In the genomic region with DNA sequence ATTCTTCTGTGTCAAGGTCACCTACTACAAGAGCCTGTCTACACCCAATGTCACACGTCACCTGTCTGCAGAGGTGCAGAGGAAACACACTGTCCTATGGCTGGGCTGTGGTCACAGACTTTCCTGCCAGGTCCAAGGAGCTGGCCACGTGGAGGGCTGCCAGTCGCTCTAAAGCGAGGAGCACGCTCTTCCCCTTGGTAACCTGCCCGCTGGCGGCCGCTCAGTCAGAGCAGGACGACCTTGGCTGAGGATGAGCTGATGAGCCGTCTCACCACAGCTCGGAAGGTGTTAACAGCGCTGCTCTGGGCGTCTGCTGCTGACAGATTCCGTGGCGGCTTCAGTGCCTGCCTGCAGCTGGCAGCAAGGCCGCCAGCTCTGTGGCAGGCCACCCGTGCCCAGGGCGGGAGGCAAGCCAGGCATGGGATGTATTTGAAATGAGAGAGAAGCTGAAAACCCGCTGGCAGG, we compare ENCODE assay signal across 8 mouse cellular contexts. TPM values are rescaled to one million over a fixed set of nuclear protein-coding genes. Genes with fewer than 3 reads are reported as not detected.
DNase-seq lines count a peak whose midpoint lies in the region; ATAC-seq lines count a peak whose summit lies in the region.

No protein-coding gene starts in this region.

- no peaks in the 10 kb centered on the region; the same call in 1 of the 2 replicates for H3K4me1 ChIP-seq in embryonic facial prominence, embryonic 13.5 days
- peaks cover 22% of the 10 kb centered on the region for H3K4me1 ChIP-seq in heart, embryonic 12.5 days (replicated peaks)
- H3K4me1 ChIP-seq in midbrain, embryonic 15.5 days = peaks cover 43% of the 10 kb centered on the region

- no peak overlapping the region for H3K4me3 ChIP-seq in embryonic facial prominence, embryonic 13.5 days
- H3K4me3 ChIP-seq in heart, embryonic 12.5 days = no peak overlapping the region
- H3K4me3 ChIP-seq in midbrain, embryonic 15.5 days = no peak overlapping the region

- no peak overlapping the region for H3K4me2 ChIP-seq in embryonic facial prominence, embryonic 13.5 days
- H3K4me2 ChIP-seq in heart, embryonic 12.5 days = peak overlapping the region; percentile 19; the same call in 1 of the 2 replicates
- H3K4me2 ChIP-seq in midbrain, embryonic 15.5 days = no peak overlapping the region

- peaks cover 25% of the 10 kb centered on the region for H3K36me3 ChIP-seq in embryonic facial prominence, embryonic 13.5 days
- H3K36me3 ChIP-seq in heart, embryonic 12.5 days = peaks cover 15% of the 10 kb centered on the region
- H3K36me3 ChIP-seq in midbrain, embryonic 15.5 days (replicated peaks) = no peaks in the 10 kb centered on the region

- H3K27me3 ChIP-seq in embryonic facial prominence, embryonic 13.5 days = no peaks in the 10 kb centered on the region
- 0 out of 2 replicates have a peak, but pooled peaks cover 4% of the 10 kb centered on the region for H3K27me3 ChIP-seq in heart, embryonic 12.5 days (replicated peaks)
- H3K27me3 ChIP-seq in midbrain, embryonic 15.5 days (replicated peaks) = no peaks in the 10 kb centered on the region

- H3K9ac ChIP-seq in embryonic facial prominence, embryonic 13.5 days = 0 out of 2 replicates have a peak overlapping the region, but pooled peaks have one; percentile 49
- no peak overlapping the region for H3K9ac ChIP-seq in heart, embryonic 12.5 days
- H3K9ac ChIP-seq in midbrain, embryonic 15.5 days = no peak overlapping the region

- peak; percentile 28 for DNase-seq in 3134 (ENCODE audit: extremely low read depth, insufficient read length, low spot score)
- peak; percentile 47 to 51 for DNase-seq in adrenal gland, adult 18-20 months (ENCODE audit: low spot score in 2 of 2)
- DNase-seq in kidney, postnatal 25 days = peak; percentile 61 to 85
- no peak for DNase-seq in spleen, postnatal 10 days (ENCODE audit: low spot score in 2 of 2)

- WGBS in embryonic facial prominence, embryonic 13.5 days = 86% methylated on average over 19 of the region's 19 CpGs
- whole genome bisulfite sequencing in heart, embryonic 12.5 days = 33% methylated on average over 19 of the region's 19 CpGs
- WGBS in midbrain, embryonic 15.5 days = 66% methylated on average over 19 of the region's 19 CpGs

- no peak for ATAC-seq in embryonic facial prominence, embryonic 13.5 days (ENCODE audit: insufficient number of reproducible peaks, insufficient read depth, low FRiP score, low TSS enrichment, low read depth)
- peak; percentile 50 for ATAC-seq in heart, embryonic 12.5 days (ENCODE audit: insufficient number of reproducible peaks, low FRiP score)
- peak; percentile 37 for ATAC-seq in midbrain, embryonic 15.5 days (replicated peaks)
- no peak for ATAC-seq in monocyte, adult 5-6 weeks (replicated peaks; ENCODE audit: insufficient number of reproducible peaks, low FRiP score, low TSS enrichment, poor library complexity, severe bottlenecking)

- H3K27ac ChIP-seq in embryonic facial prominence, embryonic 13.5 days = no peak overlapping the region; the same call in 1 of the 2 replicates
- peak overlapping the region; percentile 65 for H3K27ac ChIP-seq in heart, embryonic 12.5 days (ENCODE audit: poor library complexity, severe bottlenecking)
- H3K27ac ChIP-seq in midbrain, embryonic 15.5 days = peak overlapping the region; percentile 91

- H3K9me3 ChIP-seq in embryonic facial prominence, embryonic 13.5 days = no peaks in the 10 kb centered on the region
- no peaks in the 10 kb centered on the region for H3K9me3 ChIP-seq in heart, embryonic 12.5 days (replicated peaks)
- H3K9me3 ChIP-seq in midbrain, embryonic 15.5 days = no peaks in the 10 kb centered on the region

RNA-seq across cellular contexts. Expression of a gene that starts 25.6 kb away (rescaled TPM):
- 10 to 100 TPM; 74.0 to 89.9 TPM for total RNA-seq in adrenal gland, adult 18-20 months (2021)
- 69.5 and 72.0 TPM in 2 replicates for polyA plus RNA-seq in embryonic facial prominence, embryonic 13.5 days (2015; fragmentation: Nextera tagmentation; extraction: Ambion mirVana)
- polyA plus RNA-seq in heart, embryonic 12.5 days (2016; fragmentation: Nextera tagmentation; extraction: Ambion mirVana) = 42.2 and 43.3 TPM in 2 replicates
- polyA plus RNA-seq in midbrain, embryonic 15.5 days (2015; fragmentation: Nextera tagmentation; extraction: Ambion mirVana) = 23.8 and 25.5 TPM in 2 replicates
- 2.1 to 9.3 TPM (median 4.4 TPM) in 3 replicates for total RNA-seq in monocyte, adult 5-6 weeks (2017)

RNA-seq across cellular contexts. Expression of a gene that starts 49.7 kb away (rescaled TPM):
- total RNA-seq in adrenal gland, adult 18-20 months (2021) = 10 to 100 TPM; 30.0 to 32.5 TPM
- polyA plus RNA-seq in embryonic facial prominence, embryonic 13.5 days (2015; fragmentation: Nextera tagmentation; extraction: Ambion mirVana) = 45.0 and 47.1 TPM in 2 replicates
- polyA plus RNA-seq in heart, embryonic 12.5 days (2016; fragmentation: Nextera tagmentation; extraction: Ambion mirVana) = 33.5 and 35.1 TPM in 2 replicates
- 46.4 and 46.7 TPM in 2 replicates for polyA plus RNA-seq in midbrain, embryonic 15.5 days (2015; fragmentation: Nextera tagmentation; extraction: Ambion mirVana)
- 31.9 to 49.2 TPM (median 37.4 TPM) in 3 replicates for total RNA-seq in monocyte, adult 5-6 weeks (2017)

RNA-seq across cellular contexts. Expression of a gene that starts 51.0 kb away (rescaled TPM):
- total RNA-seq in adrenal gland, adult 18-20 months (2021) = 10 to 100 TPM; 18.1 to 22.0 TPM
- 31.3 and 35.0 TPM in 2 replicates for polyA plus RNA-seq in embryonic facial prominence, embryonic 13.5 days (2015; fragmentation: Nextera tagmentation; extraction: Ambion mirVana)
- polyA plus RNA-seq in heart, embryonic 12.5 days (2016; fragmentation: Nextera tagmentation; extraction: Ambion mirVana) = 20.9 and 25.2 TPM in 2 replicates
- polyA plus RNA-seq in midbrain, embryonic 15.5 days (2015; fragmentation: Nextera tagmentation; extraction: Ambion mirVana) = 79.2 and 85.6 TPM in 2 replicates
- total RNA-seq in monocyte, adult 5-6 weeks (2017) = 16.4 to 40.7 TPM (median 25.3 TPM) in 3 replicates

RNA-seq across cellular contexts. Expression of a gene that starts 51.2 kb away (rescaled TPM):
- total RNA-seq in adrenal gland, adult 18-20 months (2021) = 10 to 100 TPM; 13.3 to 14.2 TPM
- polyA plus RNA-seq in embryonic facial prominence, embryonic 13.5 days (2015; fragmentation: Nextera tagmentation; extraction: Ambion mirVana) = 31.7 and 34.9 TPM in 2 replicates
- 17.8 and 18.1 TPM in 2 replicates for polyA plus RNA-seq in heart, embryonic 12.5 days (2016; fragmentation: Nextera tagmentation; extraction: Ambion mirVana)
- 24.1 and 27.2 TPM in 2 replicates for polyA plus RNA-seq in midbrain, embryonic 15.5 days (2015; fragmentation: Nextera tagmentation; extraction: Ambion mirVana)
- 11.4 to 33.2 TPM (median 23.3 TPM) in 3 replicates for total RNA-seq in monocyte, adult 5-6 weeks (2017)

Comparison
In these comparisons a context has a peak if more than half of its experiments do, and no peak if none do; other contexts are left out.
1. DNase-seq: peak in 3134 (single experiment), adrenal gland, adult 18-20 months (2 of 2) and kidney, postnatal 25 days (2 of 2); none in spleen, postnatal 10 days (0 of 2).
2. ATAC-seq: peak in heart, embryonic 12.5 days (single experiment) and midbrain, embryonic 15.5 days (single experiment); none in embryonic facial prominence, embryonic 13.5 days (single experiment) and monocyte, adult 5-6 weeks (single experiment).